Mouse (Mus musculus) cerebellum, adult 18-20 months (tissue): Measurements from ENCODE around the gene Cage1.

ENCODE experiments used
- DNase-seq, 2 experiments: peaks; one replicate each; pipeline ENCODE4 v3.0.0; 2021

Cage1 gene

DNA sequence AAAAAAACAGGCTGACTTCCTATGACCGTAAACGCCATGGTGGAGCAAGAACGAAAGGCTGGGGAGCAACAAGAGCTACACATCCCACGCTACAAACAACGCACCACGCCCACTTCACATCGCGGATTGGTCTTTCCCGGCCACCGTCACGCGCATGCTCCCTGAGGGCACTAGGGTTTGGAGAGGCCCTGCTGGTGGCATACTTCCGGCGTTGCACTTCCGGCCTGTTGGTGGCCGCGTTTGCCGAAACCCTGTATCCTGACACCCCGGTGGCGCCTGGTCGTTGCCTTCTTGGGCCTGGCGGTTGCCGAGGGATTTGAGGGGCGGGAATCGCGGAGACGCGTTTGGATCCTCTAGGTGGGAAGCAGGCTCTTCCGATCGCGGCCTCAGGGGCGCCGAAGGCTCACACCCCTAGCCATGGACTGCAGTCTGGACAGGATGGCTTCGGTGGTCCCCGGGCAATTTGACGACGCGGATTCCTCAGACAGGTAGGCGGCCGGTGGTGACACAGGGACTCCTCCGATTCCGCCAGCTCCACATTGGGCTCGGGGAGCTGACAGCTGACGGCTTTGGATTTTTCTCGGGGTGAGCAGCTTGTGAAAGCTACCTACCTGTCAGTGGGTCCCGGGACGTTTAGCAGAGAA lies at the start of gene Cage1:
Cage1 (minus strand) TSS at position 26 of the 644 bp plus-strand sequence.
- DNase-seq: peak; percentile 94 to 99

DNA sequence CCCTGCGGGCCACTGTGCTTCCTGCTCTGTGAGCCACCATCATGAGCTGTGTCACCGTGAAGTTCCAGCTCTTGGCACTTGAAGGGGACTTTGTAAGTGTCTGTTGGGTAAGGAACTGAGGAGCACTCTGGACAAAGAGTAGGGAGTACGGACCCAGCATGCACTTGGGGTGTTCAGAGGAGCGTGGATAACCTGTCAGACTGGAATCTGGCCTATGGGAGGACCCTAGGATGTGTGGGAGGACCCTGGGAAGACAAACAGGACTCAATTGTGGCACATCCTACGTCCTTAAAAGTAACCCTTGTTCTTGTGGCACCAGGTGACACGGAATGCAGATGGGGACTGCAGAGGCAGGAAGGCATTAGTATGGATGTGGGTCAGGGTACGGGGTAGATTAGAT lies 44.3 kb upstream of the Cage1 start:
- DNase-seq: no peak

DNA sequence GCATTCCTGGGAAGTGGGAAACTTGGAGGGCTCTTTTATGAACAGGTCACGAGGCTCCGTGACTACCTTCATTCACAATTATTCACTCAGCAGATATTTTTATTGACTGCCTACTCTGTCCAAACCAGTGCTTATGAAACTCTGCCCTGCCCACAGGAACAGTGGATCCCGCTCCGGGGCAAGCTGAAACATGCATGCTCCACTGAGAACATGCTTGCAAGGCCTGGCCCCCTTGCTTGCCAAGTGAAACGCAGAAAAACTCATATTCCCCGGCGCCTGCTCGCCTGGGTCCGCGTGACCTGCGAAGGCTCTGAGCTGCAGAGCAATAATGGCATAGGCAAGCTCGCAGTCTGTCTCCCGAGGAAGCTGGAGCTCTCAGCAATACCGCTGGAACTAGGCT lies 43.9 kb upstream of the Cage1 start:
- DNase-seq: no peak

DNA sequence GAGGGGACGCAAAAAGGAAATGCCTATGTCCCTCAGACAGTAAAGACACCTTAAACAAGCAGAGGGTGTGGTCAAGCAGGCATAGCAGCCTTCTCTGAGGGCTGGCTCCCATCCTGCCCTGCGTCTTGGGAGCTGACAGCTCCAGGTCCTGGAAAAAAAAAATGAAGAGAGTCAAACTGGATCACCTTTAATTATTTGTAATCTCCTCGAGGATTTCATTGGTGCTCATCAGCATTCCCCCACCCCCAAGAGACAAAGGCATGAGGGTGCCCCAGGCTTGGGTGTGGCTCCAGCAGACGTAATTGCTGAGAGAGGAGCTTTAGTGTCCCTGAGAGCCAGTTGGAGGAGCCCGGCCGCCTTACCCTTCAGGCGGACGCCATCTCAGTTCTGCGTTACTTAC lies 43.1 kb upstream of the Cage1 start:
- no peak for DNase-seq

DNA sequence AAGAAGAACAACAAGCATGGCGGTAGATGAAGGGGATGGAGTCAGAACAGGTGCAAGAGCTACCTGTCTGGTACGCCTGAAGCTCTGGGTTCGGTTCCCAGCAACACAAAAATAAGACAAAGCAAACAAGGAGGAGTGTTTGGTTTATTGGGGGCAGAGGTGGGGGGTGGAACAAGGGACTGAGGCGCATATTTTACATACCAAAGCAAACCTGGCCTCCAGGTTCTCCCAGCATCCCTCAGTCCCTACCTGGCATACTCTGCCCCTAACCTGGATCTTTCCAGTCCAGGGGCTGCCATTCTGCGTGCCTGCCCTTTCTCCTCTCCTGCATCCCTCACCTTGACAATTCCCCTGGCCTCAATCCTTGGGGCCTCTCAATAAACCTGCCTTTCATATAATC lies 42.5 kb upstream of the Cage1 start:
- no peak for DNase-seq

DNA sequence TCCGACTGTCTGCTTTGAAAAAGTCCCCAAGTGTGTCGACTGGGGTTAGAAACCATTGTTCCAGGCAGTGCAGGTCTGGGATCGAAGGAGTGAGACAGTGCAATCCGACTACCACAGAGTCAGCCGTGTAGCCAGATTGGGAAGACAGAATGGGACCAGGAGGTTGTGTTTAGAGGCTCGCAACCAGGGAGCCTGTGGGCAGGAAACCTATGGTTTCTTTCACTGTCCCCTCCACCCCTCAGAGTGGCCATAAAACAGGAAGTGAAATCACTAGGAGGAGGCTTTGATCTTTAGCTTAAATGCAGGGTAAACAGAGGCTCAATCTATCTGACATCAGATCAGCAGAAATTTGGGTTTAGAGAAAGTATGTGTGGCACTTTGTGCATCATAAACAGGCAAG lies 42.0 kb upstream of the Cage1 start:
- DNase-seq: no peak

DNA sequence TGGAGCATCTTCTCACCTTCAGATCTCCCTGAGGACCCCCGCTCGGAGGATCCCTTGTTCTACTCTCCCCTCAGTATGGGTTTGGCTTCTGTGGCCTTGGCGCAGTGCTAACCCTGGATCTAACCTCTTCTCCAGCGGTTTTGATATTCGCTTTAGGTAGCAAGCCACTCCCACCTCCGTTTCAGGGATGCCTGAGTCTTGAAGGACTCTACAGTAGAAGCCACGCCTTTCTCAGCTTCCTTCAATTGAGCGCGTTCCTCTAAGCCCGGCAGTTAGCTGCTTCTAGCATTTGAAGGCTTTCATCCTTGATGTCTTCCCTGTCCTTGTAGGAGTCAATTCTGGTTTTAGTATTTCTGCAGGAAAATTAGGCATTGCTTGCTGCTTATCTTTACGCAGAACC lies 40.2 kb upstream of the Cage1 start:
- DNase-seq: no peak

DNA sequence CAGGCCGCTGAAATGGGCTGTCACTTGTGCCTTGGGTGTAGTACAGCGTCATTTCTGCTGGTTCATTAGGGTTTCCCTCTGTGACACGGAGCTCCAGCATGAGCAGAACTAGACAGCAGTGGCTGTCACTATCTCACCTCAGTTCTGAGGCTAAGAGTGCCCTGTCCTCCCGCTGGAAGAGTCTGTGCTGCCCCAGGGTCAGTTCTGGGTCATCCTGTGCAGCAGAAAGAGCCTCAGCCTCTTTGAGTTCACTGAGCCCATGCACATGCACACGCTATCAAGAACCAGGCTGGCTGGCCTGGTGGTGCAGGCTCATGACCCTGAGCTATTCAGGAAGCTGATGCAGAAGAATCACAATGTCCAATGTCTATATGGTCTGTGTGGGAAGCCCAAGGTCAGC lies 37.5 kb upstream of the Cage1 start:
- no peak for DNase-seq

DNA sequence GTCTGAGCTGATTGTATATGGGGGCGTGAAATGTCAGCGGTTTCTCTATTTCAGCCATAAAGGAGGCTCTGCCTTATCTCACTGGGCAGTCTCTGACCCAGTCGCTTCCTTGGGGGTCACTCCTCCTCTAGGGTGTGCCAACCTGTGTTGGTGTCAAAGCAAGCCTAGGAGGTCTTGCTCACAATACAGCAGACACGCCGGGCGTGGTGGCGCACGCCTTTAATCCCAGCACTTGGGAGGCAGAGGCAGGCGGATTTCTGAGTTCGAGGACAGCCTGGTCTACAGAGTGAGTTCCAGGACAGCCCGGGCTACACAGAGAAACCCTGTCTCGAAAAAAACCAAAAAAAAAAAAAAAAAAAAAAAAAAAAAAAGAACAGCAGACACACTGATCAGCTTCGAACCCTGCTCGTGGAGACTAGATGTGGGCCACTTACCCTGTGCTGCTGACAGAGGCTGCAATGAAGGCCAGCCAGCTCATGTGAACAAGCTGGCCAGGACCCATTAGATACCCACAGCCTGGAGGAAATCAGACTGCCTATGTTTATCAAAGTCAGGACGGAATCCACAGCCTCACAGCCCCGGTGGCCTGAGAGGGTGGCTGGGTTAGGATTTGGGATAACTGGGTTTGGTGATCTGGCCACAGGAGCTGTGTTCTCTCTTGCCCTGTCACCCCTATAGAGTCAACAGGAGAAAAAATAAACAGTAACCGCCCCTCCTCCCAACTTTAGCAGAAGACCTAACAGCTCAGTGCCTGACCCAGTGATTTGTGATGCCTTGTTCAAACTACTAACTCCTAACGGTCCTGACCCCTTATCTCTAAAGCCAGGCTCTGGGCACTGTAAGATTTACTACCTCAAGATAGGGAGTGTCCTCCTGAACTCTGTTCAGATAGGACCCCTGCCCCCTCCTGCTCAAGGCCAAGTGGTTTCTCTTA lies 36.8 kb upstream of the Cage1 start:
- no peak for DNase-seq

DNA sequence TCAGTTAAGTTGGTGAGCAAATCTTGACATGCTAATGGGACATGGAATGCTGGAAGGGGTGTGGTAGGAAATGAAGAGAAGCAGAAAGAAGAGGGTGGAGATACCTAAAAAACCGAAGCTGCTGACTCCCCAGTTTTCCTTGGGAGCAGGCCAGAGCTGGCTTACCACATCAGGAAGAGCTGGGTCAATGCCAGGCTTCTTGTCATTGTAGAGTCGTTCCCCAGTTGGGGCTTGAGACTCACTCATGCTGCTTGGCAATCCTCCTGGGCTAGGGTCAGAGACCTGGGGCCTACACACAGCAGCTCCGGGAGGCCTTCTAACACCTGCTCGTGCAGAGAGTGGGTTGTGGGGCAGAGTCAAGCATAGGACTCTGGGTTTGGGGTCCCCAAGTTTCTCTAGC lies 34.1 kb upstream of the Cage1 start:
- no peak for DNase-seq

DNA sequence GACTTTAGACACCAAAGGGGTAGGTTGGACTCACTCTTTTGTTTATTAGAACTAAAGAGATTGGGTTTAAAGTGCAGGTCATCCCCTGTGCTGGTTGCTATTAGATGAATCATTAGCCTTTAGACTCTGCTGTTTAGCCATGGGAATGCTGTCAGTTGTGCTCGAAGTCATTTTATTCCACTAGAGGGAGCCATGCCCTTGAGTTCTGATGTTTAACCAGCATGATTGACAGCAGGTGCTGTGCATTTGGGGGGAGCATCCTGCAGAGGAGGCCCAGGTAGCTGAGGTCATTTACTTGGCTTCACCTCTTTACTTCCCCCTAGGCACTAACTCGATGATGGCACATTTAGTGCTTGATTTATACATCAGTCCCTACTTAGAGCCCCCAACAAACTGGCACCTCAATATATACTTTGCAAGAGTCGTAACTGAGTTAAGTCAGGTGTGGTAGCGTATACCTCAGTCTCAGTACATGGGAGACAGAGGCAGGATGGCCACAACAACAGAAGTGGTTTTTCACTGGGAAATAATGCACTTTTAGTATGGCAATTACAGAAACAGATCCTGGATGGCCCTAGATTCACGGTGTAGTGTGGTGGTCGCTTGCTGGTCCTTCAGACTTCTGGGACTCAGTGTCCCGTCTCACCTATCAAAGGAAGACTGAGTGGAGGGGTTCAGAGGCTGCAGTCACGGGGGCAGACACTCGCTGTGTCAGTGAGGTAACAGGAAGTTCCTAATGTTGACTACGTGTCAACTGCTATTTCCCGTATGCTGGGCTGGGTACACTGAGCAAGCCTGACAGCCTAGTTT lies 28.2 kb upstream of the Cage1 start:
- peak; percentile 23 to 24 for DNase-seq

DNA sequence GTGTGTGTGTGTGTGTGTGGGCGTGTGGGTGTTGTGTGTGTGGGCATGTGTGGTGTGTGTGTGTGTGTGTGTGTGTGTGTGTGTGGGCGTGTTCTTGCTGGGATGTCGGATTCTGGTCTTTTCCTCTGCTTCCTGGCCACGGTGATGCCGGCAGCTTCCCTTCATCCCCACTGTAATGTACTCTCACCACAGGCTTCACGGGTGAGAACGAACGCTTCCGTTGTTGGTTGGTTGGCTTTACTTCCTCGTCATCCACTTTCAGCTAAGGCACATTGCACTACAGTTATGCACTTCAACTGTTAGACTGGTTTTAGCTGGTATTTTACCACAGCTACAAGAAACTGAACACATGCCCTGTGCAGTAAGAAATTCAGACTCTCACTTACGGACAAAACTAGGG lies 25.8 kb upstream of the Cage1 start:
- DNase-seq: no peak

DNA sequence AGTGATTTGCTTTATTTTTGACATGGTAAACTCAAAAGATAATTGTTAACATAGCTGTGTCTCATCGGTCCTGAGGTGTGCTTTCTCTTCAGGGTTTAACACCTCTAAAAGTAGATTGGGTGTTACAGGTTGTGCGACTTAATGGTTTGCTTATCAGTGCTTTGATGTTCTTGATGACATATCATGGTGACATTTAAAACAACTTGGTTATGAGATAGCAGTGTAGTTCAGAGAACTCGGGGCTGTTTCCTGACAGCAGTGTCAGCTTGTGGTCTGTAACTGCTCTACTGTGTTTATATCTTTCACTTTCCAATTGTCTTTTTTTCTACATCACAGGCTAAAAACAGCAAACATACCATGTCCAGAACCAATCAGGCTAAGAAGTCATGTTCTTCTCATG lies 13.0 kb upstream of the Cage1 start:
- DNase-seq: no peak

DNA sequence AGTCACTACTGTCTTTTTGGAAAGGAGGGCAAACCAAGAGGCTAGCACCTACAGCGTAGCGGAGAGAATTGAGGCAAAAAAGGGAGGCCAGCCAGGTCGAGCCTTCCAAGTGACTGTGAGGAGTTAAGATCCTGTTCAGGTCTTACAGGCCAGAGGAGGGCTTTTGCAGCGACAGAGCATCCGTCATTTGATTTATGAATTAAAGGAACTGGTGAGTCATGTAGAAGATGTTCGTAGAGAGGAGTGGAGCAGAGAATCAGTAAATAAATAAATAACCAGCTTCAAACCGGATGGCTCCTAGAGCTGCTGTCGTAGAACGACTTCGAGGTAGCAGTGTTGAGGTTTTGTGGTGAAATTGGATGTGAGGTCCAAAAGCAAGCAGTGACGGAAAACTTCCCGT lies 942 bp upstream of the Cage1 start:
- DNase-seq: peak; percentile 3 to 18

DNA sequence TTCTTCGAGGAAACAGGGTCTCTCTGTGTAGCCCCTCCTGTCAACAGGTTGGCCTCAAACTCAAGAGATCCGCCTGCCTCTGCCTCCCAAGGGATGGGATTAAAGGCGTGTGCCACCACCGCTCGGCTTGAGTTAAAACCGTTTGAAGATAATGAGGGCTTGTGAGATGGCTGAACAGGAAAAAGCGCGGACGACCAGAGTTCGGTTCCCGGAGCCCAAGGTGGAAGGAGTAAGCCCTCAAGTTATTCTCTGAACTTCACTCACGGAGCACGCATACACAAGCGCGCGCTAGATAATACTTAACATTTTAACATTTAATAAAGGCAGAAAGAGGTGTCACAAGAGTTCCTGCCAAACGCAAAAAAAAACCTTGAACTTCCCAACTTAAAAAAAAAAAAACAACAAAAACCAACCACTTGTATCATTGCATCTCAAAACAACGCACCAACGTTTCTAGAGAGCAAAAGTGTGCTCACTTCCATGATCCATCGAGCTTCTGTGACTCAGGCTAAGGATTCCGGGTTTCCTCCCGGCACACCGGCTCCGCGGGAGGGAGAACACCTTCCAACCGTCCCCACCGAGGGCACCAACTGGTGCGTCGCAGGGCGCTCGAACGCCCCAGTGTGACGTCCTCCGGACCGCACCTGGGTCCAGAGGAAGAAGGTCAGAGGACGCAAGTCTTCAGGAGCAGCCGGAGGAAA lies 376 bp downstream of the Cage1 start, which contains the start of gene Riok1:
Riok1 (plus strand) TSS at position 653 of the 701 bp plus-strand sequence.
- peak; percentile 2 to 24 for DNase-seq

DNA sequence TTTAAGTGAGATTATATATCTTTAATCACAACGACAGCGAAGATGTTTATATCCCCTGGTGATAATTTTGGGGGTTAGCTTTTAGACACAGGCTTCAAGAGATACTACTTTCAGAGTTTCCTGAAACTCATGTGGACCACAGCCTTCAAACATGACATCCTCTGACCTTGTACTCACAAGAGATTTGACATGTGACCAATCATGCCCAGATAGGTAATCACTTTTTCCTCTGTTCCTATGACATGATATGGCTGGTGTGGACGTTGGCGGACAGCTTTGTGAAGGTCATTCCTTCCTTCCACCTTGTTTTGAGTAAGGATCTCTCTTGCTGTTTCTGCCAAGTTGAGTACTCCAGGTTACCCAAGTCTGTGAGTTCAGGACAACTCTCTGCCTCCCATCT lies 8.5 kb downstream of the Cage1 start:
- no peak for DNase-seq

DNA sequence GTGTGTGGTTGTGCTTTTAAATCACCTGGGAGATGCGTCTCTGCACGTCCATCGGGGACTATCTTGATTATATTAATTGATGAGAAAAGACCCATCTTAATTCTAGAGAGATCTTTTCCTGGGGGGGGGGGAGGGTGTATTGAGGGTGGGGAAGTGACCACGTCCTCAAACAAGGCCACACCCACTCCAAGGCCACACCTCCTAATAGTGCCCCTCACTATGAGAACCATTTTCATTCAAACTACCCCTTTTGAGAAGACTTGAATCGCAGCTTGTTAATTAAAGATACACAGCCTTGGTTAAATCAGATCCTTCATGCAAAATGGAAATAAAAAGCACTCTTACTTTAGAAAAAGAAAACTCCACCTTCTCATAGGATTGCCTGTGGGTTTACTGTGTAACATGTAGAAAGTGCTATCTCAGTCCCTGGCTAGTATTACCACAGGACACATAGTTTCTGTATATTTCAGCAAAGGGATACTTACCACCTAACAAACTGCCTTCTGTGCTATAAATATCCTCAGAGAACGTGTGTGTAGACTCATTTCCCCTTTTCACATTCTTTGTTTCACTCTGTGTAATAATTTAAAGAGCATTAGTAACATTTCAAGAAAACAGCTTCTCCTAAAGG lies 9.1 kb downstream of the Cage1 start:
- DNase-seq: no peak

DNA sequence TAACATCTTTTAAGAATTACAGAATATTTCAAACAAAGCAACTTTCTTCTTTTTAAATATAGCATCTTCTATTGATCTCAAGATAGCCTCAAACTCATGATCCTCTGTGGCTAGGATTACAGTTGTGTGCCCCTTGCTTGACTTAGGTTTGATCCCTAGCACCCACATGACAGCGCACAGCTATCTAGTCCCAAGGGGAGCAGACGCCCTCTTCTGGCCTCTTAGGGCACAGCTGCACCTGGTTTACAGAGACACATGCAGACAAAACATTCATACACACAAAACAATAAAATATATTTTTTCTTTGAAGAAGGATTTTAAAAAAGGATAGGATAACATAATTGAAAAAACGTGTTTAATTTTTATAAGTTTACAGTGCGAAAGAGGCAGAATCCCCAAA lies 11.0 kb downstream of the Cage1 start:
- no peak for DNase-seq

DNA sequence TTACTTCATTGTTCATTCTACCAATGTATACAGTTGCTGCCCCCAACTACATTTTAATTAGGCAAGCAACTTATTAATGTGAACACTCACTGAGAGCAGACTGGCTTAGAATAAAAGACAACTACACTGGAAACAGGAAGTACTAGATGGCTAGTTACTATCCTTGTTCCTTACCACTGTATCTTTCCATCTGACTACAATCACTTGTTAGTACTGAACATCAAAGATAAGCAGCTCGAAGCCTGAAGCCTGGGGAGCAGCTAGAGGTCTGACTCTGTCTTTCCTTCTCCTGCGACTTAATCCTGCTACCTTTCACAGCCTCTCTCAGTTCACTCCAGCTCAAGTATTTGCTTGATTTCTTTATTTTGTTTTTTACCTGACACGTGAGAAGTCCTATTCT lies 18.1 kb downstream of the Cage1 start:
- DNase-seq: no peak

DNA sequence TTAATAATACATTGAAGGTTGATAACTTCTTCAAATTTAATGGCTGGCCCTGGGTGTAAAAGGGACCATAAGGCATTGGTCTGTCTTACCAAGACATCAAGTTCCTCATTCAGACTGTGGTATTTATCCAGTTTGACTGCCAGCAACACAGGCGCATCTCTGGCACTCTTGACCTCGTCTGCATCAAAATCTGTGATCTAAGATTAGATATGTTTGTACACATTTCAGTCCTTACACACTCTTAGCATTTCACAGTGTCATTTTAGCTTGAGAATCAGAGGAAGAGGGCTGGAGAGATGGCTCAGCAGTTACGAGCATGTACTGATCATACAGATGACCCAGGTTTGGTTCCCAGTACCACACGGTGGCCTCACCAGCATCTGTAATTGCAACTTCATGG lies 21.3 kb downstream of the Cage1 start:
- no peak for DNase-seq

DNA sequence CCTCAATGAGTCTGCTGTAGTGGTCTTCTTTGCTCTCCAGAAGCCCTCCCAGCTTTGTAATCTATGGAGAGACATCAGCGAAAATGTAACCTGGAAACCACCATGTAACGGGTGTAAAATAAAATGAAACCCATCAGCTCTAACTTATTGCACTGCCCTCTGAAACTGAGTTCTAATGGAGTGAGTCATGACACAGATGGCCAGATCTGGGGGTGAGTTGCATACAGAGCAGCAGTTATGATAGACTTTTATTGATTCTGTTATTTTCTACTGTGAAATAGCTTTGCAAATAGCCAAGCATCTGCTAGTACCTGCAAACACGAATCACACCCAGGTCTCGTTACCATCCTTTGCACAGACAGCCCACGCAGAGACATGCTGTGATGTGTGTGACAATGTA lies 24.4 kb downstream of the Cage1 start:
- DNase-seq: no peak

DNA sequence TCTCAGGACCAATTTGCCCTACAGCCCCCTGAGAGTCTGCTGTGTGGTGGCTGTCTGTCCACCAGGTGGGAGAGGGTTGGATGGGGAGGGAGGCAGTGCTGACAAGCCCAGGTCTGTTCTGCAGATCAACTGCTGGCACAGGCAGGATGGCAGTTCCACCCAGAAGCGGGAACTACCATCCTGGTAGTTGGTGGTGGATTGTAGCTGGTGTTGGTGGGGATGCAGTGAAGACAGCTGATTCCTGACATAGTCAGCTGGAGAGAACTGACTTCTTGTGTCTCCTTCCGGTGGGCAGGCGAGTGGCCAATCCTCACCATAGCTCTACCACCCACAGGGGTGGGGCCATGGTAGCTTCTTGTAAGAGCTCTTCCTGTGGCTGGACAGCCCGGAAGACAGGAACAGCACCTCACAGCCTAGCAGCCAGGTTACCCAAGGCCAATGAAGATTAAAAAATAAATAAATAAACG lies 26.4 kb downstream of the Cage1 start:
- DNase-seq: no peak
